Mouse (Mus musculus): Measurements from ENCODE around the gene Limch1.

- TF ChIP-seq POLR2A (IDR thresholded peaks at IDR 0.05; ENCODE audit: control insufficient read depth, low read depth, low read length) (no peak), CTCF (IDR thresholded peaks at IDR 0.05; ENCODE audit: control insufficient read depth, insufficient read depth, insufficient replicate concordance, low read depth, low read length) (no peak)
These were observed 126.0 kb downstream of the Limch1 start for GRCm38 (mm10) chr5:66871521-66872050.
